Mouse (Mus musculus) kidney, embryonic 16.5 days (tissue): ENCODE results near the gene Pip5k1a. TPM values are rescaled to one million over a fixed set of nuclear protein-coding genes. Genes with fewer than 3 reads are reported as not detected.
A peak's percentile ranks its signal among the peaks of the same experiment; 100 is the strongest.
"Not testable (repeated sequence)": the region's sequence is repeated elsewhere in the genome, so short reads cannot be mapped to it uniquely, and the experiment has no call there.

Experiments used
- ATAC-seq: fragments of 200-750 bp; cut with Nextera tagmentation; 2 replicates; pipeline ENCODE4 v1.8.0; 2017; ENCODE audit warnings: moderate TSS enrichment; ENCODE audit not compliant: low FRiP score, low TSS enrichment
- H3K27ac ChIP-seq: fragments of 300-500 bp; sonication (generic); 2 replicates; pipeline ENCODE4 v1.5.1; 2014; ENCODE audit warnings: low read length
- H3K27me3 ChIP-seq: fragments of 300-500 bp; sonication (generic); 2 replicates; pipeline ENCODE4 v1.6.1; 2014; ENCODE audit warnings: low read length, control low read depth, mixed read lengths; ENCODE audit not compliant: insufficient read depth
- H3K36me3 ChIP-seq: fragments of 300-500 bp; sonication (generic); 2 replicates; pipeline ENCODE4 v1.6.1; 2014; ENCODE audit warnings: low read length, control low read depth, mixed read lengths; ENCODE audit not compliant: insufficient read depth
- H3K4me1 ChIP-seq: fragments of 300-500 bp; sonication (generic); 2 replicates; pipeline ENCODE4 v1.6.1; 2014; ENCODE audit warnings: low read length, control low read depth, mixed read lengths; ENCODE audit not compliant: insufficient read depth
- H3K4me2 ChIP-seq: fragments of 300-500 bp; sonication (generic); replicated peaks from 2 replicates; pipeline ENCODE4 v1.6.1; 2014; ENCODE audit warnings: low read depth, low read length
- H3K4me3 ChIP-seq: fragments of 300-500 bp; sonication (generic); 2 replicates; pipeline ENCODE4 v1.5.1; 2014; ENCODE audit warnings: mild to moderate bottlenecking, low read length
- H3K9ac ChIP-seq: fragments of 300-500 bp; sonication (generic); replicated peaks from 2 replicates; pipeline ENCODE4 v1.6.1; 2014; ENCODE audit warnings: low read length
- H3K9me3 ChIP-seq: fragments of 300-500 bp; sonication (generic); 2 replicates; pipeline ENCODE4 v1.6.1; 2016; ENCODE audit warnings: low read length, control low read depth
- WGBS: fragments of 180-500 bp; shearing (Covaris S2); extraction: QIAGEN DNeasy Blood & Tissue Kit; methylation state at CpG from one replicate; pipeline ENCODE4 v1.1.7; 2014; 5-methylcytosine and 5-hydroxymethylcytosine counted together
- polyA plus RNA-seq: library from polyadenylated mRNA; unstranded; fragments of >200 nt; fragmentation: Nextera tagmentation; extraction: Ambion mirVana; gene quantifications from 2 replicates; pipeline ENCODE4 v1.2.1, GENCODE M21; 2015

Gene Pip5k1a
- polyA plus RNA-seq, 1 experiment from 2014 or later, result 24.0 TPM

DNA sequence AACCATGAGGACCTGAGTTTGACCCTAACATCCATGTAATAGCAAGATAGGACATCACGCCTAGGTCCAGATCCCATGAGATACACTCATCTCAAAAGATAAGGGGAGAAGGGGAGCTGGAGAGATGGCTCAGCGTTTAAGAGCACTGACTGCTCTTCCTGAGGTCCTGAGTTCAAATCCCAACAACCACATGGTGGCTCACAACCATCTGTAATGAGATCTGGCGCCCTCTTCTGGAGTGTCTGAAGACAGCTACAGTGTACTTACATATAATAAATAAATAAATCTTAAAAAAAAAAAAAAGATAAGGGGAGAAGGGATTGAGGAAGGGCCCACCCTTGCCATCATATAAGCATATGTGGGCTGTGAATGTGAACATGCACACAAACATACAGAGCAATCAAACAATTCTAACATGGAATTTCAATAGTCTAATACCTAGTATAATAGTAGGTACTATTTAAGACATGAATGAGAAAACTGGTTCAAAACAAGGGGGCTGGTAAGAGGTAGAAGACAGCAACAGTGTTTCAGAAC is 77.4 kb downstream of the Pip5k1a start:
- H3K9me3 ChIP-seq, H3K4me2 ChIP-seq, H3K9ac ChIP-seq, H3K4me3 ChIP-seq, ATAC-seq, H3K4me1 ChIP-seq, H3K27me3 ChIP-seq, H3K27ac ChIP-seq: not testable (repeated sequence)
- 81% methylated on average over 3 of the region's 3 CpGs for WGBS
- H3K36me3 ChIP-seq, result peaks cover 40% of the 10 kb centered on the region

DNA sequence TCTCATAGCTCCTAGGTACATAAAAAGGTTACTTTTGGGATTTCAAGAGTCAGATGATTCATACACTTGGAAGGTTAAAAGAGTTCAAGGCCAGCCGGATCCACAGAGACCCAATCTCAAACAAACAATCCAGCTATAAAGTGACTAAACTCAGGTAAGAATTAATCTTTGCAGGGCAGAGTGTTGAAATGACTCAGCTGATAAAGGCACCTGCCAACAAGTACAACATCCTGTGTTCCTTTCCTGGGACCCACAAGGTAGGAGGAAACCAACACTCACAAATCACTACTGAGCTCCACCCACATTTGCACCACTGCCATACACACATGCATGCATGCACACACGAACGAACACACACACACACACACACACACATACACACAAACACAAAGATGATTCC is 78.1 kb downstream of the Pip5k1a start:
- H3K27ac ChIP-seq, result no peak overlapping the region
- no peak overlapping the region for H3K4me3 ChIP-seq
- H3K9me3 ChIP-seq, result no peaks in the 10 kb centered on the region
- H3K27me3 ChIP-seq, result no peaks in the 10 kb centered on the region
- H3K4me2 ChIP-seq, result no peak overlapping the region
- H3K36me3 ChIP-seq, result peaks cover 34% of the 10 kb centered on the region
- WGBS, result 68% methylated on average over 3 of the region's 3 CpGs
- no peak for ATAC-seq
- H3K4me1 ChIP-seq, result peaks cover 6% of the 10 kb centered on the region; the same call in 1 of the 2 replicates
- no peak overlapping the region for H3K9ac ChIP-seq

DNA sequence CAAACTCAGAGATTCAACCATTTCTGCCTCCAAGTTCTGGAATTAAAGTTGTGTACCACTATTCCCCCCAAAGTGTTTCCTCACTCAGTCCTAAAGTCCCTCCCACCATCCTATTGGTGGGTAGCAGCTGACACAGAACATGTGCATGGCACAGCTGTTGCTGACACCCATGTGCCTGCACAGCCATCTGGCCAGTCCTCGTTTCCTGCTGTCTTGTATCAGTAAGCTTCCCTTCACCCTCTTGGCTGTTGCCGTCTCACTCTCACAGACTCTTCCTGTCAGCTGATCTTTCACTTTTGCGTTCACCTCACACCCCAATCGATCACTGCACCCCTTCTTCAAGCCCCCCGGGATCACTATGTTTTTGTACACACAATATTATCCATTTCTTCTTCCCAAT is 79.0 kb downstream of the Pip5k1a start:
- Histone ChIP-seq H3K9me3 (no peaks in the 10 kb centered on the region), H3K9ac (no peak overlapping the region), H3K27ac (no peak overlapping the region), H3K4me3 (no peak overlapping the region), H3K27me3 (no peaks in the 10 kb centered on the region), H3K4me2 (no peak overlapping the region), H3K4me1 (peaks cover 6% of the 10 kb centered on the region; the same call in 1 of the 2 replicates), H3K36me3 (peaks cover 25% of the 10 kb centered on the region)
- WGBS, result 42% methylated on average over 5 of the region's 5 CpGs
- ATAC-seq, result no peak

DNA sequence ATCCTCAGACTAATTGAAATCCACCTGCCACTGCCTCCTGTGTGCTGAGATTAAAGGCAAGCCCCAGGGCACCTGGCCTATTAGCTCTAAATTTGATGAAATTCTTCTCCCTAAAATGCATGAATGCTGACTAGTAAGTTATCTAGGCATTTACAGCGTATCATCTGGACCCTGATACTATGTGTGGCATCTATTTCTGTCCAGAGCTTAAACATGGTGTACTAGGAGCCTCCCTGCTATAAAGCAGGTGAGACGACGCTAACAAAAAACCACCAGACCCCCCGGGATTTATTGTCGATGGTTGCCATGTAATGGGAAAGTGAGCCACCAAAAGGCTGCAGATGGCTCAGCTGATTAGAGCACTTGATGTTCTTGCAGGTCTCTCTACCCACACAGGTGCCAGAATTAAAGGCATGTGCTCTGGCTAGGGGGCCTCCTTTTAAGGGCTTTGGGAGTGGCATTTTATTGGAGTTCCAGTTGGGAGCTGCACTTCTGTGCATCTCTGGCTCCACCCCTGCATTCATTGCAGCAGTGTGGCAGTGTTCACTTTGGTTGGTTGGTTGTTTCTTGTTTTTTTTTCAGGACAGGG is 79.6 kb downstream of the Pip5k1a start:
- H3K36me3 ChIP-seq, result peaks cover 21% of the 10 kb centered on the region
- WGBS, result 42% methylated on average over 5 of the region's 5 CpGs
- no peaks in the 10 kb centered on the region for H3K9me3 ChIP-seq
- H3K4me1 ChIP-seq, result peaks cover 6% of the 10 kb centered on the region; the same call in 1 of the 2 replicates
- no peaks in the 10 kb centered on the region for H3K27me3 ChIP-seq
- ATAC-seq, result no peak
- no peak overlapping the region for H3K4me3 ChIP-seq
- H3K9ac ChIP-seq, result no peak overlapping the region
- no peak overlapping the region for H3K27ac ChIP-seq
- H3K4me2 ChIP-seq, result no peak overlapping the region

DNA sequence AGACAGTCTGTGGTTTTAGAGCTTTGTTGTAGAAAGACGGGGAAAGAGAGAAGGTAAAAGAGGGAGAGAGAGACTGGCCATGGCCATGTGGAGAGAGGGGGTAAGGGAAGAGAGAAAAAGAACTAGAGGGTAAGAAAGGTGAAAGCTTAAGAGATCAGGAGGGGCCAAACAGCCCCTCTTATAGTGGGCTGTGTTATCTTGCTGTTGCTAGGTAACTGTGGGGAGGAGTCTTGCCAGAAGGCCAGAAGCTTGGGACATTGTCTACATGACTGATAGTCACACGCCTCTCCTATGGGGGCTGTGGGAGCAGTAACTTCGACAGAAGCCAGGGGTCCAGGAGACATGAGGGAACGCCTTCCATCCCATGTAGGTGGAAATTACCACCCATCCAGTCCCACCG is 81.5 kb downstream of the Pip5k1a start:
- ATAC-seq, result no peak
- WGBS, result 55% methylated on average over 5 of the region's 5 CpGs
- peaks cover 6% of the 10 kb centered on the region; the same call in 1 of the 2 replicates for H3K4me1 ChIP-seq
- no peaks in the 10 kb centered on the region for H3K27me3 ChIP-seq
- peaks cover 5% of the 10 kb centered on the region; the same call in 1 of the 2 replicates for H3K36me3 ChIP-seq
- H3K27ac ChIP-seq, result no peak overlapping the region
- no peaks in the 10 kb centered on the region for H3K9me3 ChIP-seq
- H3K4me3 ChIP-seq, result no peak overlapping the region
- H3K9ac ChIP-seq, result no peak overlapping the region
- no peak overlapping the region for H3K4me2 ChIP-seq

DNA sequence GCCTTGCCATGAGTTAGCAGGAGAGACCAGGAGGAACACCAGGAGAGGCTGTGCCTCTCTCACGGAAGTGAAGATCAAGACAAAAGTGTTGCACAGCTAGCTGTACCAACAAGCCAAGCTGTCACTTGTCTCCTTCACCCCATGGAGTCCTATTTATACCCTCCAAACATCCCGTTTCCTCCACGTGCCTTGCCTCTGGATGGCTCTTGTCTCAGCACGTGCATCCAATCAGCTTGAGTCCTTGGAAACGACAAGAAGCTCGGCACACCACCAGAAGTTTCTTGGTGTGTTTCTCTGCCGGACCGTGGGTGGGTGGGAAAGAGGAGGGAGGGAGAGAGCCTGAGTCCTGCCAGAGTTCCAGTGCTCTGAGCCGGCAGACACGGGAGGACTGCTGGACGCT is 82.2 kb downstream of the Pip5k1a start:
- no peak overlapping the region for H3K4me2 ChIP-seq
- H3K4me3 ChIP-seq, result no peak overlapping the region
- H3K4me1 ChIP-seq, result peaks cover 6% of the 10 kb centered on the region; the same call in 1 of the 2 replicates
- 0 out of 2 replicates have a peak overlapping the region, but pooled peaks have one; percentile 35 for H3K9ac ChIP-seq
- H3K27me3 ChIP-seq, result no peaks in the 10 kb centered on the region
- WGBS, result 30% methylated on average over 11 of the region's 11 CpGs
- no peak overlapping the region for H3K27ac ChIP-seq
- H3K36me3 ChIP-seq, result peaks cover under 1% of the 10 kb centered on the region; the same call in 1 of the 2 replicates
- H3K9me3 ChIP-seq, result no peaks in the 10 kb centered on the region
- 0 out of 2 replicates have a peak, but pooled peaks have one; percentile 25 for ATAC-seq

DNA sequence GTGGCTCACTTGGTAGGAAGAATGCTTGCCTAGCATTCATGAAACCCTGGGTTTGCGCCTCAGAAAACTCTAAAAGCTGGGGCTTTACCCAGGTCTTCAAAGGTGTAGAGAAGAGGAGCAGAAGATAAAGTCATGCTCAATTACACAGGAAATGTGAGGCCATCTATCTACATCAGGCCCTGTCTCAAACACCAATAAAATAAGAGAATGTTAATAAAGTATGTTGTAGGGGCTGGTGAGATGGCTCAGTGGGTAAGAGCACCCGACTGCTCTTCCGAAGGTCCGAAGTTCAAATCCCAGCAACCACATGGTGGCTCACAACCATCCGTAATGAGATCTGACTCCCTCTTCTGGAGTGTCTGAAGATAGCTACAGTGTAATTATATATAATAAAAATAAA is 85.8 kb downstream of the Pip5k1a start:
- H3K4me3 ChIP-seq, result not testable (repeated sequence)
- WGBS, result 89% methylated on average over 5 of the region's 5 CpGs

DNA sequence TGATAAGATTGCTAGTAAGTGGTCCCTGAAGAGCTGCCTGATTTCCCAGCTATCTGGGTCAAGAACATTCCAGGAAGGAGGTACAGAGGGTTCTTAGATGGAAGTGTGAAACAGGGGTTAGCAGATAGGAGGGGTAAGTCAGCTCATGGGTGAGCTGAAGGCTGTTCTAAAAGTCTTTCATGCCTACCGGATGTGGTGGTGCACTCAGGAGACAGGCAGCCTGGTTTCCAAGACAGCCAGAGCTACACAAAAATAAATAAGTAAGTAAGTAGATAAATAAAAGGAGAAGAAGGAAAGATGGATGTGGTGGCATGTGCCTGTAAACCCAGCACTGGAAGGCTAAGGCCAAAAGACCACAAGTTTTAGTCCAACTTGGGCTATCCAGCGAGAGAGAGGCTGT is 88.0 kb downstream of the Pip5k1a start:
- Histone ChIP-seq H3K27ac (no peak overlapping the region), H3K4me1 (peaks cover 9% of the 10 kb centered on the region), H3K36me3 (no peaks in the 10 kb centered on the region), H3K9me3 (no peaks in the 10 kb centered on the region), H3K4me3 (no peak overlapping the region), H3K27me3 (no peaks in the 10 kb centered on the region), H3K9ac (no peak overlapping the region), H3K4me2 (no peak overlapping the region)
- 81% methylated on average over 2 of the region's 2 CpGs for WGBS
- ATAC-seq, result no peak

More for the DNA sequence above, 85.8 kb downstream of the Pip5k1a start:
- not testable (repeated sequence) for ATAC-seq, H3K27ac ChIP-seq, H3K27me3 ChIP-seq, H3K4me2 ChIP-seq, H3K9ac ChIP-seq, H3K4me1 ChIP-seq, H3K36me3 ChIP-seq, H3K9me3 ChIP-seq

DNA sequence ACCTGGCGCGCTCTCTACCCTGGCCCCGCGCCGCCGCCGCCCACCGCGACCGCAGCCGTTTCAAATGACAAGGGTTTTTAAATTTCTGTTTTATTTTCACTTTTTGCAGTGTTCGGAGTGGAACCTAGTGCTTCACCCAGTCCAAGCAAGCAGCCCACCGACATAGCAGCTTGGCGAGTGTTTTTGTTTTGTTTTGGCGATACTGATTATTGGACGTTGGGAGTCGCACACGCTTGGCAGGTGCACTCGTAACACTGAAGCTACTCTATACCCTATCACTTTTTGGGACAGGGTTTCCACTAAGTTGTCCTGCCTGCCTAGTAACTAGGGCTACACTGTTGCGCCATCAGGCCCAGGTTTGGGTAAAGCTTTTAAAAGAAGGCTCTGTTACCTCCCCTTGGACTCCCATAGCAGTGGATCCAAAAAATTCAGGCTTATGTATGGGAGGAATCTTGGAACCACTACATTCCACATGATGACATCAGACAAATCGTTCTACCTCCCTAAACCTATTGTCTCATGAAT is 90.1 kb downstream of the Pip5k1a start:
- Histone ChIP-seq H3K4me1 (peaks cover 18% of the 10 kb centered on the region), H3K27ac (peak overlapping the region; percentile 99), H3K27me3 (no peaks in the 10 kb centered on the region), H3K36me3 (peaks cover 8% of the 10 kb centered on the region), H3K9me3 (no peaks in the 10 kb centered on the region), H3K4me3 (peak overlapping the region; percentile 80), H3K4me2 (peak overlapping the region; percentile 81), H3K9ac (peak overlapping the region; percentile 80)
- ATAC-seq, result no peak
- WGBS, result 4% methylated on average over 21 of the region's 21 CpGs

DNA sequence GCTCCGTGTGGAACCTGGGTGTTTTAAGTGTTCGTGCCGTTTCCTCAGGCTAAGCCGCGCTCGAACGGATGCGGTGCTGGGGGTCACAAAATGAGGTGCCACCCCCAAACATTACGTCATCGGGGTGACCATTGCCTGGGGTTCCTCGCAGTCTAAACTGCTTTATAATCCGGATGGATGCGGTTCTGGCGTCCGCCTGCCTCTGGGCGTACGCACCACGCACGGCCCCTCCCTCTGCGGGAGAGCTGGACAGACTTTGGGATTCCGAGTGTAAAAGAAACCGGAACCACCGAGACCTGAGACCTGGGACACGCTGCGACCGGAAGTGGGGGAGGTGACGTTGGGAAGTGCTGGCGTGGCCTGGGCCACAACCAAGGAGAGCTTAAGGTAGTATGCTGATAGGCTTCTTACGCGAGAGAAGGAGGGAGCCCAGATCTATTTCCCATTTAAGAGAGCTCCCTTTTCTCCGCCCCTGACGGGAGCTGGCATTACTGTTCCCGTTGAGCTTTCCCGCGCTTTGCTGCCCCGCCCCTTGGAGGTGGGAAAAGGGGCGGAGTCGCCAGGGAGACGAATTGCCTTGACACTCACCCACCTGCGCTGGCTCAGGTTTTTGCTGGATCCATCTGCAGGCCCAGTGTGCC is 90.7 kb downstream of the Pip5k1a start:
- H3K4me1 ChIP-seq, result peaks cover 18% of the 10 kb centered on the region
- H3K27me3 ChIP-seq, result no peaks in the 10 kb centered on the region
- no peaks in the 10 kb centered on the region for H3K9me3 ChIP-seq
- peaks cover 13% of the 10 kb centered on the region for H3K36me3 ChIP-seq
- H3K27ac ChIP-seq, result peak overlapping the region; percentile 99
- peak overlapping the region; percentile 80 for H3K4me3 ChIP-seq
- ATAC-seq, result peak; percentile 80
- peak overlapping the region; percentile 80 for H3K9ac ChIP-seq
- peak overlapping the region; percentile 81 for H3K4me2 ChIP-seq
- WGBS, result under 1% methylated on average over 40 of the region's 40 CpGs
